Mouse (Mus musculus): ENCODE data around the gene Acsl4.

The Acsl4 gene

GRCm38 (mm10) chrX:142390247-142390908 lies at the start of gene Acsl4:
Acsl4 (minus strand) TSS chrX:142390535.
- DNase-seq (ENCODE audit: low read depth), result peak; percentile 63

- DNase-seq (ENCODE audit: low read depth), result no peak
Observed at GRCm38 (mm10) chrX:142437971-142438504, 47.7 kb upstream of the Acsl4 start.

DNA sequence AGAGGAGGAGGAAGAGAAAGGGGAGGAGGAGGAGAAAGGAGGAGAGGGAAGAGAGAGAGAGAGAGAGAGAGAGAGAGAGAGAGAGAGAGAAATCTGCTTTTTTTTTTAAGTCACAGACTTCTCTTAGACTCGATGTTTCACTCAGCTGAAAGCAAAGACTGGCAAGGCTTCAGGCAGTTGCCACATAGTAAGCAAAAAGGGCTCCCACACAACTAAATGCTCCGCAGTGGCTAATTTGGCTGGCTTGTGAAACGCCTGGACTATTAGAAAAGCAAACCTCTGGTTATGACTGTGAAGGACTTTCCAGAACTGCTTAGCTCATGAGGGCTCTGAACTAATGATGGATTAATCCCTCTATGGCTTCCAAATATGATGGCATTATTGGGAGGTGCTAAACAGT lies 42.5 kb upstream of the Acsl4 start:
- DNase-seq (ENCODE audit: low read depth), result peak; percentile 35

GRCm38 (mm10) chrX:142427111-142427510 lies 36.8 kb upstream of the Acsl4 start:
- DNase-seq (ENCODE audit: low read depth), result no peak

- no peak for DNase-seq (ENCODE audit: low read depth)
Observed at GRCm38 (mm10) chrX:142426628-142427027, 36.3 kb upstream of the Acsl4 start.

- DNase-seq (ENCODE audit: low read depth), result no peak
Observed at GRCm38 (mm10) chrX:142413884-142414283, 23.5 kb upstream of the Acsl4 start.

DNA sequence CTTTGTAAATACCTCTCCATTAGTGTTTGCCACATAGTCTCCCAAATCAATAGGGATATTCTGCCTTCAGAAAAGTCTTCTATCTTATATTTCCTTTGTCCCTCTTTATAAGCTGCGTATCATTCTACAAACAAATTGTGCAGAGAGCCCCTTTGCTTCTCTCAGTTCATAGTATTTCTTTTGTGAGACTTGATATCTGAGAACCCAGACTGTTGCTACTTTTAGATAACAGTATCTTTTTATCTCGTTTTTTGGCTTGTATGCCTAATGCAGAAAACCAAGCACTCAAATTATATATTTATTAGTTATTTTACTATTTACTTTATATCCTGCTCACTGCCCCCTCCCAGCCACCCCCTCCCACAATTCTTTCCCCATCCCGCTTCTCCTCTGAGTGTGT lies 19.7 kb upstream of the Acsl4 start:
- DNase-seq (ENCODE audit: low read depth), result no peak

DNA sequence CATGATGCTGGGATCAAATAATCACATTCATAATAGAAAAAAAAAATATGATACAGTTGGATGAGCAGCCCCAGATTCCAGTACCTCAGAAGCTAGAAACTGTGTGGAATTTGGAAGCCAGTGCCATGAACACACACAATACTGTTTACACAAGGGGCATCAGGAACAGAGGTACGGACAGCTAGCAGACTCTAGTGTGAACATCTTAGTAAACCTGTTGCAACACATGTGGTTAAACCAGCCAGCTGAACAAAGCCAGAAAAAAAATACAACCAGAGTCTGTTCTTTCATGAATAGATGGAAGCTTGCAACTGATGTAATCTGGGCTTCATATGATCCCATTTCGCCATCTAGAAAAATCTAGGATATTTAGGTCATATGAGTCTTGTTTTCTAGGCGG lies 19.0 kb upstream of the Acsl4 start:
- no peak for DNase-seq (ENCODE audit: low read depth)

GRCm38 (mm10) chrX:142403114-142403513 lies 12.8 kb upstream of the Acsl4 start:
- DNase-seq (ENCODE audit: low read depth), result no peak

GRCm38 (mm10) chrX:142398621-142399020 lies 8.3 kb upstream of the Acsl4 start:
- no peak for DNase-seq (ENCODE audit: low read depth)

DNA sequence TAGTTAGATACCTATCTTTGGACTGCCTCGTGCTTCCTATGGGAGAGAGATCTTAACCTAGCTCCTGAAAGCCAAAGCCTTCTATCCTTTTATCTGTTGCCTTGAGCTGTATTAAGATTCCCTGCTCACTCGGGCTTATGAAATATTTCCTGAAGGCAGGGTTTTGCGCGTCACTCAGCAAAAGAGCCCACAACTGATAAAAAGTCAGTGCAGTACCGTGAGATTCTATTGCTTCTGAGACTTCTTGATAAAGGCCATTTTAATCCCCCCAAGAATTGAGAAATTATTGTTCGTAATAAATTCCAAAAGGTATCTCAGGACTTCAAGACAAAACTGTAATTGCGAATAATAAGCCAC lies 552 bp upstream of the Acsl4 start:
- DNase-seq (ENCODE audit: low read depth), result no peak

GRCm38 (mm10) chrX:142389581-142390159 lies 665 bp downstream of the Acsl4 start:
- DNase-seq (ENCODE audit: low read depth), result no peak

DNA sequence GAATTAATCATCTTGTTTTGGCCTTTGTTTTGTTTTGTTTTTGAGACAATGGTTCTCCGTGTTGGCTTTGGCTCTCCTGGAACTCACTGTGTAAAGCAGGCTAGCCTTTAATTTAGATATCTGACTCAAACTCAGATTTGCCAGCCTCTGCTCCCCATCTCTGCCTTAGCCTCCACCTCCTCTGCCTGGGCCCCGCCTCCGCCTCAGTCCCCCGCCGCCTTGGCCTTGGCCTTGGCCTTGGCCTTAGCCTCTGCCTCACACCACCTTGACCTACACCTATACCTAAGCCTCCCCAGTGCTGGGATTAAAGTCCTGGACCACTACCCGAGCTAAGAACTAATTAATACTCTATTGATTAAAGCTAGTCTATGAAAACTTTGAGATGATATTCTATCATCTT lies 2.2 kb downstream of the Acsl4 start:
- DNase-seq (ENCODE audit: low read depth), result no peak

DNA sequence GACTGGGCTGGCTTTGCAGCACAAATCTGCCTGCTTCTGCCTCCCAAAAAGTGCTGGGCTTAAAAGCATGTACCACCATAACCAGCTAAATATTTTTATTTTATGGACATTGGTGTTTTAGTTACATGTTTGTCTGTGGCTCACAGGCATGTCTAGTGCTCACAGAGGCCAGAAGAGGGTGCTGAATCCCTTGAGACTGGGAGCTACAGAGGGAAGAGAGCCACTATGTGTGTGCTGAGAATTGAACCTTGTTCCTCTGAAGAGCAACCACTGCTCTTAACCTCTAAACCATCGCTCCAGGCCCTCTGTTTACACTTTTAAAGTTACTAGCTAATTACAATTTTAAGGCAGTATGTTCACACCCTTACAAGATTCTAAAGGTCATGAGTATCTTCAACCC lies 2.7 kb downstream of the Acsl4 start:
- DNase-seq (ENCODE audit: low read depth), result no peak

- no peak for DNase-seq (ENCODE audit: low read depth)
Observed at GRCm38 (mm10) chrX:142384918-142385317, 5.4 kb downstream of the Acsl4 start.

- no peak for DNase-seq (ENCODE audit: low read depth)
Observed at GRCm38 (mm10) chrX:142379894-142380293, 10.4 kb downstream of the Acsl4 start.

DNA sequence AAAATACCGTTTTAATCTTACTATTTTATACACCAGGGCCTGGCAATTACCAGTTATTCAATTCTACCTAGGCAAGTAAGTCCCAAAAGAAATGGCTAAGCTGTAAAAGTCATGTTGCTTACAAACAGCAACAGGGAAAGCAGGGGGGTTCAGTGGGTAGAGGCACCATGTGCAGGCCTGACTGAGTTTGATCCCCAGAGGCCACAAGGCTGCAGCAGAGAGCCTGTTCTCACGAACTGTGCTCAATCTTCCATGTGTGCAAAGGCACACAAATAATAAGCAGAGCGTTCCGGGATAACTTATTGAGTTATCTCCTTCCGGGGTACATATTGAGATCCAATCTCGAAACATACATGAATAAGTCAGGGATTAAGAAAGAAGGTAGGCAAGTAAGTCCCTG lies 12.3 kb downstream of the Acsl4 start:
- no peak for DNase-seq (ENCODE audit: low read depth)

GRCm38 (mm10) chrX:142377358-142377757 lies 13.0 kb downstream of the Acsl4 start:
- no peak for DNase-seq (ENCODE audit: low read depth)

- no peak for DNase-seq (ENCODE audit: low read depth)
Observed at GRCm38 (mm10) chrX:142376747-142377146, 13.6 kb downstream of the Acsl4 start.

- DNase-seq (ENCODE audit: low read depth), result no peak
Observed at GRCm38 (mm10) chrX:142375519-142375918, 14.8 kb downstream of the Acsl4 start.

DNA sequence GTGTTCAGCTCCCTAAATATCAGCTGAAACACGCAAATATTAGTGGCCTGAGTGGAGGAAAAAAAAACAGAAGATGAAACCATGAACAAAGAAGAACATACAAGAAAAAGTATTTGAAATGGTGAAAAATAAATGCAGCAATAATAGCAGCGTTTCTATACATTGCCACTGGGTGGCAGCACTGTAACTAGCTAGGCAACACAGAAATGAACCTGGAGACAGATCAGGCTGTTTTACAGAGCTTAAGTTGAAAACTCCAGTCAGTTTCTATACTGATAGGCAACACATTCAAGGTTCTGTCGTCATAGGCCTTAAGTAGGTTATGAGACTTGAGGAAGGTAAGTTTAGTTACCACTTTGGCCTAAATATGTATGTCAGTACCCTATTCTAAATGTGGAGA lies 17.9 kb downstream of the Acsl4 start:
- DNase-seq (ENCODE audit: low read depth), result no peak

DNA sequence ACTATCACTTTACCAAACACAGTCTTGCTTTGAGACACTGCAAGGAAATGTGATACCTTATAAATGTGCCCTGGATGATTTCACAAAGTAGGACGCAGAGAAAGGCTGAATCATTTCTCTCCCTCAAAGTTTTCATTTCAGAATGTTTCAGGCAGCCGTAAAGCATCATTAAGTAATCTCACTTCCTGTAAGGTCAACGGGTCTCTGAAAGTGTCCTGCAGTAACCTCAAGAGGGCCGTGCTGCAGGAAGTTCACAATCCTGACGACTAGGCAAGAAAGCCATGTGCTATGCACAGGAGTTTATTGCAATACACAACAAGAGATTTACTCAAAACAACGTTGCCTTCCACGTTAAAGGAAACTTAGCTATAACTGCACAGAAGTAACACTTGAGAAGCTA lies 20.4 kb downstream of the Acsl4 start:
- DNase-seq (ENCODE audit: low read depth), result no peak

DNA sequence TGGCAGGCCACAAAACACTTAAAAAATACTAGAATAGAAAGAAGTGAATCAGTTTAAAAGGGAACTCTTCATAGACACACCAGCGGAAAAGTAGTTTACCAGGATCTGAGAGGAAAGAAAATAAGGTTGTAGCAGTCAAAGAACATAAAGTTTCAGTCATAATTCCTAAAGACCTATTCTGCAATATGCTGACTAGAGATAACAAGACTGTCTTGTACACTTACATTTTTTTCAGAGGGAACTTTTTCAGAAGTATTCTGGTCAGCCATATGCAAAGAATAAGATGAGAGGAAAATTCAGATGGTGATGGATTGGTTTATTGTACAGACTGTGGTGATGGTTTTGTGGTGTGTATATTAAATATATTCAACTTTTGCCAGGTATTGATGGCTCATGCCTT lies 26.5 kb downstream of the Acsl4 start:
- no peak for DNase-seq (ENCODE audit: low read depth)

DNA sequence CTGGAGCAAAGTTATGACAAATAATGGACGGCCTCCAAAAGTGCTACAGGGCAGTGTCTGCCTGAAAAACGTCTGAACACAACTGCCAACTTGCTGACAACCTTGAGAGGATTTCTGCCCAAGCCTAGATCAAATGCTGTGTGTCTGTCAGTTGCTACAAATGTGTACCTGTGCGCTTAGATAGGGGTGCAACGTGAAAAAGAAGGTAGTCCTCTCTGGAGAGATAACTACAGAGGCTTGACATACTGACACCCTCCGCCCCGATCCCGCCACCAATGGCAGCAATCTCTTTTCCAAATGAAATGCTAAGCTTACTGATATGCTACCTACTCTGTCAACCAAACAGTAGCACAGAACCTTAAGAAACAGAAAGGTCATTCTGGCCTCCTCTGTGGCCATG lies 31.3 kb downstream of the Acsl4 start:
- no peak for DNase-seq (ENCODE audit: low read depth)
